Mouse (Mus musculus): Measurements from ENCODE around the gene Car12. TPM values are rescaled to one million over a fixed set of nuclear protein-coding genes. Genes with fewer than 3 reads are reported as not detected.
A peak's percentile ranks its signal among the peaks of the same experiment; 100 is the strongest.

Gene Car12
- polyA plus RNA-seq (2014; fragmentation: Nextera tagmentation; extraction: Ambion mirVana) = 0.26 and 0.42 TPM in 2 replicates

DNA sequence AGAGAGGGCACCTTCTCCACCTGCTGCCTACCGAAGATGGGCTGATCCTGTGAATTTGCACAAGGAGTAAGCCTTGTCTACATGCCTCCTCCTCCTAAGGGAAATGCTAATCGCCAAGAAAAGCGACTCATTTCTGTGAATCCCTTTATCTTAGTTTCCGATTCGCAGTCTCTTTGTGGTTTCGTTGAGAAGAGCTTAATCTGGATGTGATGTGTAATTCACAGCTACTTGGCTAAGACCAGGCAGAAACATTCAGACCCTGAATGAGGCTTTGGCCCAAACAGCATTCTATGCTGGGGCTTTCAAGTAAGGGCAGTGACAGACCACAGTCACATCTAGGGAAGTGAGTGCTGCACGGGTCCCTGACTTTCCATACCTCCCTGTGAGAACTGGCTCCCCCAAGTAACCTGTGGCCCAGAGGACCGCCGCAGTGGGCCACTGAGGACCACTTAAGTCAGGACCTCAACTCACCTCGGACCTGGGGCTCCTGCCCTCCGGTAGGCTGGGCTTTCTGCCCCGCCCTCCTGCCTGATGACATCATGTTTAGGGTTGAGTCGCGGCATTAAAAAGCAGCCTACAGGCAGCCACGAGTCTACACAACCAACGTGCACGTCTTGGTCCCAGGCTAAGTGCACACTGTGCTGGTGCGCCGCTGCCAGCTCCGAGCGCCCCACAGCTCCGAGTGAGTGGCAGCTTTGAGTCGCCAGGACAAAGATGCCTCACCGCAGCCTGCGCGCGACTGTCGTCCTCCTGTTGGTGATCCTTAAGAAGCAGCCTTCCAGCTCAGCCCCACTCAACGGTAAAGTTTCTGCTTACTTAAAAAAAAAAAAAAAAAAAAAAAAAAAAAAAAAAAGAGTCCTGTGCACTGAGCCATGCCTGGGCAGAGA is at the start of gene Car12:
Gene Car12, plus strand, starts transcription at position 552 of the 887 bp plus-strand sequence.
- Histone ChIP-seq H3K27ac (replicated peaks in 1 of 2; ENCODE audit: control insufficient read depth in 1 of 2, insufficient read depth in 1 of 2, low read depth in 2 of 2, low read length in 2 of 2) (no peak within 1 kb of the TSS), H3K9ac (ENCODE audit: low read length) (peak within 1 kb of the TSS; percentile 60), H3K4me3 (ENCODE audit: control insufficient read depth in 1 of 2, insufficient read depth in 1 of 2, low read depth in 1 of 2, low read length in 2 of 2) (peak within 1 kb of the TSS; percentile 44 to 49), H3K9me3 (ENCODE audit: control insufficient read depth, low read length) (no peaks in the 10 kb centered on the region), H3K27me3 (ENCODE audit: control insufficient read depth, insufficient read depth, low read length) (peaks cover 22% of the 10 kb centered on the region; the same call in 1 of the 2 replicates), H3K36me3 (ENCODE audit: control insufficient read depth, insufficient read depth, low read length) (no peaks in the 10 kb centered on the region), H3K4me2 (ENCODE audit: low read length) (peak within 1 kb of the TSS; percentile 84), H3K4me1 (ENCODE audit: control insufficient read depth in 2 of 2, insufficient read depth in 2 of 2, low read length in 2 of 2) (peaks cover 9 to 15% of the 10 kb centered on the region in 2 experiments; a peak in 2 of 4 replicates)
- ATAC-seq (ENCODE audit: insufficient number of reproducible peaks, insufficient read depth, low FRiP score, low read depth) = no peak
- WGBS = 11% methylated on average over 29 of the region's 29 CpGs

DNA sequence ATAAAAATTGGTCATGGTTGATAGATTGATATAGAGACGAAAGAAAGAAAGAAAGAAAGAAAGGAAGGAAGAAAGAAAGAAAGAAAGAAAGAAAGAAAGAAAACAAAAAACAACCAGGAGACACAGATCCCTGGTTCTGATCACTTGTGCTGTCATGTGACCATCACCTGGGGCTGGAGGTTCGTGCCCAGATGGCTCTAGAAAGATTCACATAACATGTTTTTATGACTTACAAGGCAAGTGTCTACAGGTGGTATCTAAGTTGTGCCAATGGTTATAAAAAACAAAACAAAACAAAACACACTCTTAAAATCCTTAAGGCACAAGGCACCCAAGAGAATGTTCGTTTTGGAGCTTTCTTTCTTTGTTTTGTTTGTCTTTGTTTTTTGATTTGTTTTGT is 49.7 kb upstream of the Car12 start:
- Histone ChIP-seq H3K36me3 (ENCODE audit: control insufficient read depth, insufficient read depth, low read length) (no peaks in the 10 kb centered on the region), H3K4me3 (ENCODE audit: control insufficient read depth in 1 of 2, insufficient read depth in 1 of 2, low read depth in 1 of 2, low read length in 2 of 2) (no peak overlapping the region), H3K27ac (replicated peaks in 1 of 2; ENCODE audit: control insufficient read depth in 1 of 2, insufficient read depth in 1 of 2, low read depth in 2 of 2, low read length in 2 of 2) (no peak overlapping the region), H3K9me3 (ENCODE audit: control insufficient read depth, low read length) (peaks cover 4% of the 10 kb centered on the region; the same call in 1 of the 2 replicates), H3K4me2 (ENCODE audit: low read length) (no peak overlapping the region), H3K9ac (ENCODE audit: low read length) (no peak overlapping the region), H3K27me3 (ENCODE audit: control insufficient read depth, insufficient read depth, low read length) (no peaks in the 10 kb centered on the region), H3K4me1 (ENCODE audit: control insufficient read depth in 2 of 2, insufficient read depth in 2 of 2, low read length in 2 of 2) (peaks cover 19 to 25% of the 10 kb centered on the region in 2 experiments)
- WGBS = 79% methylated on average over 3 of the region's 3 CpGs
- no peak for ATAC-seq (ENCODE audit: insufficient number of reproducible peaks, insufficient read depth, low FRiP score, low read depth)

GRCm38 (mm10) chr9:66664561-66664960 is 48.9 kb upstream of the Car12 start:
- ATAC-seq (ENCODE audit: insufficient number of reproducible peaks, insufficient read depth, low FRiP score, low read depth) = no peak
- 84% methylated on average over 7 of the region's 7 CpGs for WGBS

DNA sequence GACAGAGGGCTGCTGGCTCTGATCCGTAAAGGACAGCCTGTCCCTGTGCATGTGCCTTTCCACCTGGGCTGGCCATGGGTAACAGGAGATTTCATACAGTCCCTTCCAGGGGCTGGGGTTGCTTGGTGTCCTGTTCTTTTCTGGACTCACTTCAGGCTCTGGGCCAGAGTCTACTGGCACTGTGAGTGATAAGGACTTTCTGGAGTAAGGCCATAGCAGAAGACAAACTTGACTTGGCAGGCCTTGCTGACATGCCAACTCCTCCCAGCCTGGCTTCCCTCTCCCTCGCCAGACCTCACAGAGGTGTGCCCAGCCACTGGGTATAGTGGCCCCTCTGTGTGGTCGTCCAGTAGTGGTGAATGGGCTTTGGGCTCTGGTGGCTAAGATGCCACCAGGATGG is 47.3 kb upstream of the Car12 start:
- 62% methylated on average over 3 of the region's 3 CpGs for WGBS
- Histone ChIP-seq H3K4me3 (ENCODE audit: control insufficient read depth in 1 of 2, insufficient read depth in 1 of 2, low read depth in 1 of 2, low read length in 2 of 2) (no peak overlapping the region), H3K4me2 (ENCODE audit: low read length) (no peak overlapping the region), H3K9me3 (ENCODE audit: control insufficient read depth, low read length) (peaks cover 4% of the 10 kb centered on the region; the same call in 1 of the 2 replicates), H3K27me3 (ENCODE audit: control insufficient read depth, insufficient read depth, low read length) (no peaks in the 10 kb centered on the region), H3K36me3 (ENCODE audit: control insufficient read depth, insufficient read depth, low read length) (no peaks in the 10 kb centered on the region), H3K27ac (replicated peaks in 1 of 2; ENCODE audit: control insufficient read depth in 1 of 2, insufficient read depth in 1 of 2, low read depth in 2 of 2, low read length in 2 of 2) (peak overlapping the region in 1 of 2 experiments; percentile 58; a peak in 2 of 4 replicates), H3K9ac (ENCODE audit: low read length) (no peak overlapping the region), H3K4me1 (ENCODE audit: control insufficient read depth in 2 of 2, insufficient read depth in 2 of 2, low read length in 2 of 2) (peaks cover 14 to 21% of the 10 kb centered on the region in 2 experiments)
- no peak; the same call in 1 of the 2 replicates for ATAC-seq (ENCODE audit: insufficient number of reproducible peaks, insufficient read depth, low FRiP score, low read depth)

More at GRCm38 (mm10) chr9:66664561-66664960, 48.9 kb upstream of the Car12 start:
- Histone ChIP-seq H3K4me3 (ENCODE audit: control insufficient read depth in 1 of 2, insufficient read depth in 1 of 2, low read depth in 1 of 2, low read length in 2 of 2) (no peak overlapping the region), H3K4me2 (ENCODE audit: low read length) (no peak overlapping the region), H3K9ac (ENCODE audit: low read length) (no peak overlapping the region), H3K27me3 (ENCODE audit: control insufficient read depth, insufficient read depth, low read length) (no peaks in the 10 kb centered on the region), H3K36me3 (ENCODE audit: control insufficient read depth, insufficient read depth, low read length) (no peaks in the 10 kb centered on the region), H3K9me3 (ENCODE audit: control insufficient read depth, low read length) (peaks cover 4% of the 10 kb centered on the region; the same call in 1 of the 2 replicates), H3K27ac (replicated peaks in 1 of 2; ENCODE audit: control insufficient read depth in 1 of 2, insufficient read depth in 1 of 2, low read depth in 2 of 2, low read length in 2 of 2) (no peak overlapping the region), H3K4me1 (ENCODE audit: control insufficient read depth in 2 of 2, insufficient read depth in 2 of 2, low read length in 2 of 2) (peaks cover 20 to 27% of the 10 kb centered on the region in 2 experiments)

DNA sequence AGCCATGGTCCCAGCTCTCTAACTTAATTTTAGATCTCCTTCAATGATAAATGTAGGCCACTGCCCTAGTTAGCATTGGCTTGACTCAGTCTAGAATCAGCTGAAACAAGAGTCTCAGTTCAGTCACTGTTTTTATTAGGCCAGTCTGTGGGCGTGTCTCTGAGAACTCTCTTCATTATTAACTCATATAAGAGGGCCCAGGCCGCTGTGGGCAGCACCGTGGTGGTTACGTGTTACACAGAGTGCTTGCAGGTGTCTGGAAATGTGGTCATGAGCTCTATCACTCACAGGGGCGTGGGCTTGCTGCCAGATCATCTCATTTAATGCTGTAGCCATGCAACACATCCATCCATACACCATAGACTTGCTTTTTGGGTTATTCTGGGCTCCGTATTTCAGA is 46.4 kb upstream of the Car12 start:
- Histone ChIP-seq H3K27ac (replicated peaks in 1 of 2; ENCODE audit: control insufficient read depth in 1 of 2, insufficient read depth in 1 of 2, low read depth in 2 of 2, low read length in 2 of 2) (peak overlapping the region in 1 of 2 experiments; percentile 58; a peak in 1 of 4 replicates), H3K4me2 (ENCODE audit: low read length) (no peak overlapping the region), H3K27me3 (ENCODE audit: control insufficient read depth, insufficient read depth, low read length) (no peaks in the 10 kb centered on the region), H3K4me1 (ENCODE audit: control insufficient read depth in 2 of 2, insufficient read depth in 2 of 2, low read length in 2 of 2) (peaks cover 14 to 21% of the 10 kb centered on the region in 2 experiments), H3K36me3 (ENCODE audit: control insufficient read depth, insufficient read depth, low read length) (no peaks in the 10 kb centered on the region), H3K4me3 (ENCODE audit: control insufficient read depth in 1 of 2, insufficient read depth in 1 of 2, low read depth in 1 of 2, low read length in 2 of 2) (no peak overlapping the region), H3K9ac (ENCODE audit: low read length) (no peak overlapping the region), H3K9me3 (ENCODE audit: control insufficient read depth, low read length) (peaks cover 4% of the 10 kb centered on the region; the same call in 1 of the 2 replicates)
- ATAC-seq (ENCODE audit: insufficient number of reproducible peaks, insufficient read depth, low FRiP score, low read depth) = no peak
- WGBS = 84% methylated on average over 6 of the region's 6 CpGs

GRCm38 (mm10) chr9:66667868-66668267 is 45.6 kb upstream of the Car12 start:
- Histone ChIP-seq H3K9me3 (ENCODE audit: control insufficient read depth, low read length) (peaks cover 4% of the 10 kb centered on the region; the same call in 1 of the 2 replicates), H3K27ac (replicated peaks in 1 of 2; ENCODE audit: control insufficient read depth in 1 of 2, insufficient read depth in 1 of 2, low read depth in 2 of 2, low read length in 2 of 2) (no peak overlapping the region), H3K4me2 (ENCODE audit: low read length) (no peak overlapping the region), H3K4me1 (ENCODE audit: control insufficient read depth in 2 of 2, insufficient read depth in 2 of 2, low read length in 2 of 2) (peaks cover 14 to 21% of the 10 kb centered on the region in 2 experiments), H3K9ac (ENCODE audit: low read length) (no peak overlapping the region), H3K27me3 (ENCODE audit: control insufficient read depth, insufficient read depth, low read length) (no peaks in the 10 kb centered on the region), H3K4me3 (ENCODE audit: control insufficient read depth in 1 of 2, insufficient read depth in 1 of 2, low read depth in 1 of 2, low read length in 2 of 2) (no peak overlapping the region), H3K36me3 (ENCODE audit: control insufficient read depth, insufficient read depth, low read length) (no peaks in the 10 kb centered on the region)
- WGBS = 86% methylated on average over 4 of the region's 4 CpGs
- ATAC-seq (ENCODE audit: insufficient number of reproducible peaks, insufficient read depth, low FRiP score, low read depth) = no peak

GRCm38 (mm10) chr9:66669561-66670078 is 43.9 kb upstream of the Car12 start:
- H3K4me2 ChIP-seq (ENCODE audit: low read length) = no peak overlapping the region
- H3K4me1 ChIP-seq (ENCODE audit: control insufficient read depth in 2 of 2, insufficient read depth in 2 of 2, low read length in 2 of 2) = peaks cover 22 to 36% of the 10 kb centered on the region in 2 experiments
- H3K9me3 ChIP-seq (ENCODE audit: control insufficient read depth, low read length) = peaks cover under 1% of the 10 kb centered on the region; the same call in 1 of the 2 replicates
- no peak overlapping the region for H3K4me3 ChIP-seq (ENCODE audit: control insufficient read depth in 1 of 2, insufficient read depth in 1 of 2, low read depth in 1 of 2, low read length in 2 of 2)
- no peaks in the 10 kb centered on the region for H3K27me3 ChIP-seq (ENCODE audit: control insufficient read depth, insufficient read depth, low read length)
- H3K36me3 ChIP-seq (ENCODE audit: control insufficient read depth, insufficient read depth, low read length) = no peaks in the 10 kb centered on the region
- no peak for ATAC-seq (ENCODE audit: insufficient number of reproducible peaks, insufficient read depth, low FRiP score, low read depth)
- no peak overlapping the region for H3K9ac ChIP-seq (ENCODE audit: low read length)
- 32% methylated on average over 7 of the region's 7 CpGs for WGBS
- H3K27ac ChIP-seq (replicated peaks in 1 of 2; ENCODE audit: control insufficient read depth in 1 of 2, insufficient read depth in 1 of 2, low read depth in 2 of 2, low read length in 2 of 2) = no peak overlapping the region

Data from heart, embryonic 14.5 days (tissue).